Comparison of ENCODE assay signal across 8 mouse cellular contexts in the genomic region with DNA sequence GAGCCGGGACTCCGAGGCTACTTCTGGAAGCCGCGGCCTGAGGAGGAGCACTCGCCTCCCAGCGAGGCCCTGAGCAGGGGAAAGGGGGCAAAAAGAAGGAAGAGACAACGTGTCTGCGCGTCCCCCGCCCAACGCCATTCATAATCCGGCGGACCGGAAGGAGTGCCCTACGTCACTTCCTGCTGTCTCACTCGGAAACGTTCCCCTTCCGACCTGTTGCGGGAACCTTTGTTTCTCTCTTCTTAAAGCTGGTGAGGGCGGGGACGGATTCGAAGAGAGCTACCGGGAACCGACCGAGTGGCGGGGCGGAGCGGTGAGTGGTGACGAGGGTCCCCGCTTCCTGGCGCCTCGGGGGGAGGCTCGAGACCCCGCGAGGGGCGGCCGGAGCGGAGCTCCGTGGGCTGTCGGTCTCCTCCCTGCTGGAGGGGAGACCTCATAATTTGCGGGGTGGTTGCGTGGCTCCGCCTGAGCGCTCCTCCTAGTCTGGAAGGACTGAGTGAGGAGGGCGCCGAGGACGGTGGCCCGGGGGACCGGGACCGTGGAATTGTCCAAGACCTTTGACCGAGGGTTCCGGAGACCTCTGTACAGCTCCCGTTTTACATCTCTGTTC. TPM values are rescaled to one million over a fixed set of nuclear protein-coding genes. Genes with fewer than 3 reads are reported as not detected.
A peak's percentile ranks its signal among the peaks of the same experiment; 100 is the strongest.
DNase-seq lines count a peak whose midpoint lies in the region; ATAC-seq lines count a peak whose summit lies in the region.

A gene (plus strand): TSS at position 177 of the 610 bp plus-strand sequence.
A gene (minus strand): TSS at position 370 of the 610 bp plus-strand sequence.

- H3K9ac ChIP-seq in heart, embryonic 13.5 days = peak within 1 kb of the TSS; percentile 94
- peak within 1 kb of the TSS; percentile 97 for H3K9ac ChIP-seq in liver, embryonic 12.5 days
- H3K9ac ChIP-seq in stomach, embryonic 15.5 days = peak within 1 kb of the TSS; percentile 92

- peaks cover 2% of the 10 kb centered on the region; the same call in 1 of the 2 replicates for H3K4me1 ChIP-seq in brown adipose tissue, adult 24 weeks (ENCODE audit: control insufficient read depth, insufficient read depth, insufficient read length, low read length)
- peaks cover 30% of the 10 kb centered on the region for H3K4me1 ChIP-seq in heart, embryonic 13.5 days
- peaks cover 39% of the 10 kb centered on the region for H3K4me1 ChIP-seq in liver, embryonic 12.5 days
- peaks cover 3% of the 10 kb centered on the region; the same call in 1 of the 2 replicates for H3K4me1 ChIP-seq in stomach, embryonic 15.5 days

- ATAC-seq in heart, embryonic 13.5 days (ENCODE audit: extremely low read depth, insufficient number of reproducible peaks, low FRiP score, low TSS enrichment) = peak; percentile 88
- peak; percentile 96 for ATAC-seq in liver, embryonic 12.5 days
- peak; percentile 97 for ATAC-seq in stomach, embryonic 15.5 days (ENCODE audit: insufficient read depth, low FRiP score, low read depth)

- H3K36me3 ChIP-seq in heart, embryonic 13.5 days = peaks cover 2% of the 10 kb centered on the region
- peaks cover 2% of the 10 kb centered on the region for H3K36me3 ChIP-seq in liver, embryonic 12.5 days
- H3K36me3 ChIP-seq in stomach, embryonic 15.5 days = no peaks in the 10 kb centered on the region

- peak within 1 kb of the TSS; percentile 80 for H3K4me2 ChIP-seq in heart, embryonic 13.5 days
- peak within 1 kb of the TSS; percentile 76 for H3K4me2 ChIP-seq in liver, embryonic 12.5 days
- H3K4me2 ChIP-seq in stomach, embryonic 15.5 days = peak within 1 kb of the TSS; percentile 59

- no peaks in the 10 kb centered on the region for H3K27me3 ChIP-seq in heart, embryonic 13.5 days (replicated peaks)
- H3K27me3 ChIP-seq in liver, embryonic 12.5 days (replicated peaks) = no peaks in the 10 kb centered on the region
- no peaks in the 10 kb centered on the region for H3K27me3 ChIP-seq in stomach, embryonic 15.5 days (replicated peaks)

- WGBS in heart, embryonic 13.5 days = under 1% methylated on average over 52 of the region's 53 CpGs
- WGBS in liver, embryonic 12.5 days (ENCODE audit: insufficient replicate concordance) = 2% methylated on average over 51 of the region's 53 CpGs
- WGBS in stomach, embryonic 15.5 days = under 1% methylated on average over 53 of the region's 53 CpGs

- H3K27ac ChIP-seq in brown adipose tissue, adult 24 weeks (replicated peaks; ENCODE audit: low read depth, low read length) = peak within 1 kb of the TSS; percentile 83
- H3K27ac ChIP-seq in heart, embryonic 13.5 days (replicated peaks) = peak within 1 kb of the TSS; percentile 98
- H3K27ac ChIP-seq in liver, embryonic 12.5 days = peak within 1 kb of the TSS; percentile 96
- H3K27ac ChIP-seq in stomach, embryonic 15.5 days = peak within 1 kb of the TSS; percentile 98

- H3K4me3 ChIP-seq in brown adipose tissue, adult 24 weeks (ENCODE audit: insufficient read depth, low read depth, low read length) = peak within 1 kb of the TSS; percentile 88
- peak within 1 kb of the TSS; percentile 95 for H3K4me3 ChIP-seq in heart, embryonic 13.5 days
- H3K4me3 ChIP-seq in liver, embryonic 12.5 days = peak within 1 kb of the TSS; percentile 86
- peak within 1 kb of the TSS; percentile 90 for H3K4me3 ChIP-seq in stomach, embryonic 15.5 days (replicated peaks)

- DNase-seq in CD4-positive, CD25-positive, alpha-beta regulatory T cell, adult 2 months (ENCODE audit: low read depth, low spot score) = peak; percentile 96
- peak; percentile 47 for DNase-seq in fat pad, adult 2 months (ENCODE audit: extremely low read depth, low read depth, low spot score)
- peak; percentile 95 for DNase-seq in kidney, postnatal 10 days
- DNase-seq in natural killer cell, adult 2 months (ENCODE audit: low spot score in 2 of 2) = peak; percentile 87 to 91

- H3K9me3 ChIP-seq in heart, embryonic 13.5 days = no peaks in the 10 kb centered on the region
- H3K9me3 ChIP-seq in liver, embryonic 12.5 days (replicated peaks) = no peaks in the 10 kb centered on the region
- no peaks in the 10 kb centered on the region for H3K9me3 ChIP-seq in stomach, embryonic 15.5 days

RNA-seq across cellular contexts. Expression of the first gene that starts in this region (rescaled TPM):
- polyA plus RNA-seq in brown adipose tissue, adult 24 weeks (2012; ENCODE audit: insufficient read depth, insufficient read length, missing spikeins) = 5.9 and 6.3 TPM in 2 replicates
- 12.0 and 12.9 TPM in 2 replicates for polyA plus RNA-seq in heart, embryonic 13.5 days (2015; fragmentation: Nextera tagmentation; extraction: Ambion mirVana)
- polyA plus RNA-seq in liver, embryonic 12.5 days (2016; fragmentation: Nextera tagmentation; extraction: Ambion mirVana) = 11.7 and 12.5 TPM in 2 replicates
- polyA plus RNA-seq in stomach, embryonic 15.5 days (2015; fragmentation: Nextera tagmentation; extraction: Ambion mirVana) = 20.9 and 24.4 TPM in 2 replicates

RNA-seq across cellular contexts. Expression of the second gene that starts in this region (rescaled TPM):
- polyA plus RNA-seq in brown adipose tissue, adult 24 weeks (2012; ENCODE audit: insufficient read depth, insufficient read length, missing spikeins) = 2.7 and 2.8 TPM in 2 replicates
- 3.4 and 3.8 TPM in 2 replicates for polyA plus RNA-seq in heart, embryonic 13.5 days (2015; fragmentation: Nextera tagmentation; extraction: Ambion mirVana)
- 5.9 and 6.3 TPM in 2 replicates for polyA plus RNA-seq in liver, embryonic 12.5 days (2016; fragmentation: Nextera tagmentation; extraction: Ambion mirVana)
- 6.6 and 6.9 TPM in 2 replicates for polyA plus RNA-seq in stomach, embryonic 15.5 days (2015; fragmentation: Nextera tagmentation; extraction: Ambion mirVana)

Comparison
In these comparisons a context has a peak if more than half of its experiments do, and no peak if none do; other contexts are left out.
1. Peak in every context shown above with its lines: DNase-seq, ATAC-seq, H3K4me3 ChIP-seq and H3K27ac ChIP-seq.